Mouse (Mus musculus) ovary, postnatal 10 days (tissue): ENCODE data around the gene Hba-a2.
"Not testable (repeated sequence)": the region's sequence is repeated elsewhere in the genome, so short reads cannot be mapped to it uniquely, and the experiment has no call there.

ENCODE experiments used
- DNase-seq: peaks from one replicate; pipeline ENCODE4 v3.0.0; 2022; ENCODE audit warnings: low spot score

The Hba-a2 gene

GRCm38 (mm10) chr11:32283091-32283777, 13.1 kb upstream of the Hba-a2 start, which contains the start of gene Hba-a1:
TSS of gene Hba-a1 (plus strand) at chr11:32283511.
- not testable (repeated sequence) for DNase-seq

- not testable (repeated sequence) for DNase-seq
These were observed 11.7 kb upstream of the Hba-a2 start for GRCm38 (mm10) chr11:32284582-32284981.

- DNase-seq = no peak
These were observed 11.1 kb upstream of the Hba-a2 start for GRCm38 (mm10) chr11:32285031-32285775.

- DNase-seq = not testable (repeated sequence)
These were observed 10.4 kb upstream of the Hba-a2 start for GRCm38 (mm10) chr11:32285887-32286286.

- peak; percentile 60 for DNase-seq
These were observed 9.4 kb upstream of the Hba-a2 start, which contains the start of gene Hbq1b for GRCm38 (mm10) chr11:32286695-32287492. TSS of gene Hbq1b (plus strand) at chr11:32286965.

- DNase-seq = no peak
These were observed 8.8 kb upstream of the Hba-a2 start for GRCm38 (mm10) chr11:32287493-32287825.

- DNase-seq = not testable (repeated sequence)
These were observed 3.5 kb upstream of the Hba-a2 start for GRCm38 (mm10) chr11:32292819-32293218.

- DNase-seq = not testable (repeated sequence)
These were observed 2.8 kb upstream of the Hba-a2 start for GRCm38 (mm10) chr11:32293479-32293878.

- not testable (repeated sequence) for DNase-seq
These were observed 1.1 kb downstream of the Hba-a2 start for GRCm38 (mm10) chr11:32297417-32297816.

GRCm38 (mm10) chr11:32297866-32298531, 1.7 kb downstream of the Hba-a2 start:
- no peak for DNase-seq

GRCm38 (mm10) chr11:32298532-32298918, 2.2 kb downstream of the Hba-a2 start:
- no peak for DNase-seq

GRCm38 (mm10) chr11:32299865-32300264, 3.6 kb downstream of the Hba-a2 start, which contains the start of gene Hbq1a:
TSS of gene Hbq1a (plus strand) at chr11:32300069.
- peak; percentile 24 for DNase-seq

- DNase-seq = no peak
These were observed 4.3 kb downstream of the Hba-a2 start for GRCm38 (mm10) chr11:32300279-32301267.

- DNase-seq = no peak
These were observed 5.2 kb downstream of the Hba-a2 start for GRCm38 (mm10) chr11:32301506-32301905.

- no peak for DNase-seq
These were observed 6.6 kb downstream of the Hba-a2 start for GRCm38 (mm10) chr11:32302824-32303419.

GRCm38 (mm10) chr11:32303455-32303854, 7.2 kb downstream of the Hba-a2 start:
- no peak for DNase-seq

GRCm38 (mm10) chr11:32307006-32307405, 10.7 kb downstream of the Hba-a2 start:
- no peak for DNase-seq

- DNase-seq = no peak
These were observed 13.2 kb downstream of the Hba-a2 start for GRCm38 (mm10) chr11:32309446-32309845.

- no peak for DNase-seq
These were observed 13.6 kb downstream of the Hba-a2 start for GRCm38 (mm10) chr11:32309928-32310327.

- no peak for DNase-seq
These were observed 19.7 kb downstream of the Hba-a2 start for GRCm38 (mm10) chr11:32316009-32316408.
